Mouse (Mus musculus): ENCODE data around the gene 1600012H06Rik. TPM values are rescaled to one million over a fixed set of nuclear protein-coding genes. Genes with fewer than 3 reads are reported as not detected.

The 1600012H06Rik gene
- polyA plus RNA-seq, 1 experiment = 35.5 TPM

Other genes starting within 250 kb of the 1600012H06Rik start
- gene Thbs2, start 248.9 kb upstream of the 1600012H06Rik start, polyA plus RNA-seq (2011; ENCODE audit: insufficient read length, low read depth, missing spikeins) = 241 and 405 TPM in 2 replicates
- gene Wdr27, start within 50 bp of the 1600012H06Rik start, polyA plus RNA-seq (2011; ENCODE audit: insufficient read length, low read depth, missing spikeins) = 1.7 and 3.3 TPM in 2 replicates
- 92.6 and 136 TPM in 2 replicates for gene Phf10, start 18.1 kb downstream of the 1600012H06Rik start, polyA plus RNA-seq (2011; ENCODE audit: insufficient read length, low read depth, missing spikeins)
- 5.3 and 6.7 TPM in 2 replicates for gene 9030025P20Rik, start 35.3 kb downstream of the 1600012H06Rik start, polyA plus RNA-seq (2011; ENCODE audit: insufficient read length, low read depth, missing spikeins)
- not detected in 2 replicates for gene Gm3417, start 35.6 kb downstream of the 1600012H06Rik start, polyA plus RNA-seq (2011; ENCODE audit: insufficient read length, low read depth, missing spikeins)
- 3.2 and 3.3 TPM in 2 replicates for gene Gm3435, start 67.0 kb downstream of the 1600012H06Rik start, polyA plus RNA-seq (2011; ENCODE audit: insufficient read length, low read depth, missing spikeins)
- gene Ermard, start 98.0 kb downstream of the 1600012H06Rik start, polyA plus RNA-seq (2011; ENCODE audit: insufficient read length, low read depth, missing spikeins) = 47.8 and 67.9 TPM in 2 replicates
- gene Tcte3, start 98.3 kb downstream of the 1600012H06Rik start, polyA plus RNA-seq (2011; ENCODE audit: insufficient read length, low read depth, missing spikeins) = not detected in 2 replicates
- gene Gm3448, start 98.4 kb downstream of the 1600012H06Rik start, polyA plus RNA-seq (2011; ENCODE audit: insufficient read length, low read depth, missing spikeins) = 1.1 and 1.6 TPM in 2 replicates